Mouse (Mus musculus) heart, postnatal 0 days (tissue): ENCODE results near the gene Alkbh7. TPM values are rescaled to one million over a fixed set of nuclear protein-coding genes. Genes with fewer than 3 reads are reported as not detected.
A peak's percentile ranks its signal among the peaks of the same experiment; 100 is the strongest.

Source experiments
- ATAC-seq: fragments of 200-750 bp; cut with Nextera tagmentation; 2 replicates; pipeline ENCODE4 v1.8.0; 2017; ENCODE audit warnings: low read depth, moderate number of reproducible peaks, moderate library complexity; ENCODE audit not compliant: insufficient read depth
- DNase-seq: peaks from one replicate; pipeline ENCODE4 v3.0.0-alpha.2; 2016; ENCODE audit warnings: low spot score
- H3K27ac ChIP-seq: fragments of 300-500 bp; sonication (generic); 2 replicates; pipeline ENCODE4 v1.5.1; 2014; ENCODE audit warnings: low read depth, mild to moderate bottlenecking
- H3K27me3 ChIP-seq: fragments of 300-500 bp; sonication (generic); 2 replicates; pipeline ENCODE4 v1.6.1; 2014; ENCODE audit warnings: low read length, mixed read lengths; ENCODE audit not compliant: control insufficient read depth, insufficient read depth
- H3K36me3 ChIP-seq: fragments of 300-500 bp; sonication (generic); replicated peaks from 2 replicates; pipeline ENCODE4 v1.6.1; 2014; ENCODE audit warnings: low read length, mixed read lengths; ENCODE audit not compliant: control insufficient read depth, insufficient read depth
- H3K4me1 ChIP-seq: fragments of 300-500 bp; sonication (generic); 2 replicates; pipeline ENCODE4 v1.6.1; 2014; ENCODE audit warnings: antibody characterized with exemption; ENCODE audit not compliant: control insufficient read depth, insufficient read depth
- H3K4me2 ChIP-seq: fragments of 300-500 bp; sonication (generic); 2 replicates; pipeline ENCODE4 v1.6.1; 2014; ENCODE audit warnings: low read depth, mild to moderate bottlenecking, low read length, moderate library complexity
- H3K4me3 ChIP-seq: fragments of 300-500 bp; sonication (generic); 2 replicates; pipeline ENCODE4 v1.5.1; 2014; ENCODE audit warnings: low read depth, low read length
- H3K9ac ChIP-seq: fragments of 300-500 bp; sonication (generic); replicated peaks from 2 replicates; pipeline ENCODE4 v1.6.1; 2014; ENCODE audit warnings: low read depth, low read length, mixed read lengths
- H3K9me3 ChIP-seq: fragments of 300-500 bp; sonication (generic); replicated peaks from 2 replicates; pipeline ENCODE4 v1.6.1; 2016; ENCODE audit warnings: low read length; ENCODE audit not compliant: control insufficient read depth
- CTCF ChIP-seq: IDR thresholded peaks from 2 replicates; pipeline ENCODE4 v1.5.1; 2016; ENCODE audit warnings: antibody characterized with exemption, control low read depth, low read depth
- EP300 ChIP-seq: IDR thresholded peaks from 2 replicates; pipeline ENCODE4 v1.6.1; 2016; ENCODE audit warnings: antibody characterized with exemption, low read depth
- WGBS: fragments of 180-500 bp; shearing (Covaris S2); extraction: QIAGEN DNeasy Blood & Tissue Kit; methylation state at CpG from one replicate; pipeline ENCODE4 v1.1.7; 2014; 5-methylcytosine and 5-hydroxymethylcytosine counted together
- polyA plus RNA-seq: library from polyadenylated mRNA; unstranded; fragments of >200 nt; fragmentation: Nextera tagmentation; extraction: Ambion mirVana; gene quantifications from 2 replicates; pipeline ENCODE4 v1.2.1, GENCODE M21; 2015
- total RNA-seq: library from RNA; depleted of rRNA; stranded (reverse); fragments of >200 nt; gene quantifications from 2 replicates; pipeline ENCODE4 v1.2.3, GENCODE M21; 2014; ENCODE audit warnings: low replicate concordance

Alkbh7 gene
- total and polyA plus RNA-seq, 2 experiments from 2014 or later = 83.8 to 96.2 TPM

DNA sequence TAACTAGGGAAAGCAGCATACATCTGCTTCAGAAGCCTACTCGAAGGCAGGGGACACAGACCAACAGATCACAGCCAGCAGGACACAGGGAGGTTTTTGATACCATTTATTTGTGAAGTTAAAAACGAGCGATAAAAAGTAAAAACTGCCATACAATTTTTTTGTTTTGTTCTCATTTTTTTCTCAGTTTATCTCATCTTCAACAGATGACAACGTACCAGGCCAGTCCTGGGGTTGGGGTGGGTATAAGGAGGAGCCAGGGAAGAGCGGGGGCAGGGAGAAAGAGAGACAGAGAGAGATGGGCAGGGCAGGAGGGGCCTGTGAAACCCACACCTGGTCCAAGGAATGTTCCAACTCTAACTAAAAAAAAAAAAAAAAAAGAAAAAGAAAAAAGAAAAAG lies 23.8 kb downstream of the Alkbh7 start:
- Histone ChIP-seq H3K9ac (no peak overlapping the region), H3K27ac (no peak overlapping the region), H3K4me3 (no peak overlapping the region), H3K4me2 (no peak overlapping the region), H3K9me3 (no peaks in the 10 kb centered on the region), H3K4me1 (no peaks in the 10 kb centered on the region), H3K27me3 (no peaks in the 10 kb centered on the region), H3K36me3 (peaks cover 48% of the 10 kb centered on the region)
- ATAC-seq (no peak), DNase-seq (no peak)
- TF ChIP-seq EP300 (no peak), CTCF (no peak)
- WGBS = 83% methylated on average over 5 of the region's 5 CpGs

- no peaks in the 10 kb centered on the region for H3K9me3 ChIP-seq
- no peak for ATAC-seq
- no peaks in the 10 kb centered on the region for H3K27me3 ChIP-seq
- no peak for DNase-seq
- no peak overlapping the region for H3K4me2 ChIP-seq
- H3K27ac ChIP-seq = no peak overlapping the region
- 88% methylated on average over 4 of the region's 4 CpGs for WGBS
- H3K36me3 ChIP-seq = peaks cover 62% of the 10 kb centered on the region
- no peak for TF ChIP-seq CTCF
- TF ChIP-seq EP300 = no peak
- peaks cover 18% of the 10 kb centered on the region for H3K4me1 ChIP-seq
- H3K4me3 ChIP-seq = no peak overlapping the region
- H3K9ac ChIP-seq = no peak overlapping the region
Measured at GRCm38 (mm10) chr17:57027471-57027870, 30.3 kb downstream of the Alkbh7 start.

DNA sequence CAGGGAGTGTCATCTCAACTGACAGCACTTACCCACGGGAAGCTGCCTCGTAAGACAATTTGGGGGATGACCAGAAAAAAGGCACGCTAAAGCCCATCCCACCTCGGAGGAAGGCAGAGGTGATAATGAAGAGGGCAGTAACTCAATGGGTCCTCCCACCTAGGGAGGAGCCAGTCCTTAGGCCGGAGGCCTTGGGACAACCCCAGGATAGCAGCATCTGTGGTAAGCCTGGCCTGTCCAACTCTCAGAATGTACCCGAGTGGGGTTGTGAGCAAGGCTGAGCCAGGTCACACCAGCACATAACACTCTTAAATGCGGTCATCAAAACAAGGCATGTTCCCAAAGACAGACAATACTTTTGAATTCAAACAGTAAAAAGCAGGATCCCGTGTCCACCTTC lies 32.6 kb downstream of the Alkbh7 start:
- peak overlapping the region; percentile 100; the same call in 1 of the 2 replicates for H3K9ac ChIP-seq
- DNase-seq (peak; percentile 16), ATAC-seq (no peak)
- H3K36me3 ChIP-seq = peaks cover 40% of the 10 kb centered on the region
- H3K4me2 ChIP-seq = peak overlapping the region; percentile 94
- WGBS = 23% methylated on average over 8 of the region's 8 CpGs
- H3K27me3 ChIP-seq = no peaks in the 10 kb centered on the region
- no peak overlapping the region; the same call in 1 of the 2 replicates for H3K27ac ChIP-seq
- H3K4me3 ChIP-seq = peak overlapping the region; percentile 86
- no peaks in the 10 kb centered on the region for H3K9me3 ChIP-seq
- no peak for TF ChIP-seq CTCF
- TF ChIP-seq EP300 = no peak
- peaks cover 19% of the 10 kb centered on the region for H3K4me1 ChIP-seq

DNA sequence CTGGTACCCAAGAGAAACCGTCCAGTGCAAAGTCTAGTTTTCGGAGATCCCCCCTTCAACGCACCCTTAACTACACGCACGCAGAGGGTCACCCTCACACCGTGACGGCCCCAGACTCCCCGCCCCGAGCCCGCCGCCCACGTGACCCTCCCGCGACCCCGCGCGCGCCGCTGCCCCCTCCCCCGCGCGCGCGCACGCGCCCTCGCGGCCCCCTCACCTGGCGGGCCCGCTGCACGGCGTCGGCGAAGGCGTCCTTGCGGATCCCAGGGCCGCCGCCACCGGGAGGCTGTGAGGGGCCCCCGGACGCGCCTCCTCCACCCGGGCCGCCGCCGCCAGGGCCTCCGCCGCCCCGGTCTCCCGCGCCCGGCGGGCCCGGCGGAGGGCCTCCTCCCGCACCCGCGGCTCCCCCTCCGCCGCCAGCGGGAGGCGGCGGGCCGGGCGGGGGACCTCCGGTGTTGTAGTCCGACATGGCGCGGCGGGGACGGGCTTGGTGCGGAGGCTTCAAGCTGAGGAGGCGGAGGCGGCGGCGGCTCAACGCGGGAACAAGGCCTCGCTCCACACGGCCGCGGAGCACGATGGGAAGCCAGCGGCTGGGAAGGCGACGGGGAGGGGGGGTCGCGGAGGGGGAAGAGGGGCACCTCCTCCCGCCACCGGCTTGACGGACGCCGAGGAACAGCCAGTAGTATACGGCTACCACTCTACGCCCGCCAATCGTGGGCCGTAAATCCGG lies 34.0 kb downstream of the Alkbh7 start, which contains the start of gene Khsrp:
TSS of gene Khsrp (minus strand) at position 592 of the 730 bp plus-strand sequence.
- no peaks in the 10 kb centered on the region for H3K27me3 ChIP-seq
- ATAC-seq (no peak), DNase-seq (peak; percentile 12)
- H3K27ac ChIP-seq = peak within 1 kb of the TSS; percentile 94
- peak within 1 kb of the TSS; percentile 100 for H3K9ac ChIP-seq
- H3K36me3 ChIP-seq = peaks cover 26% of the 10 kb centered on the region
- H3K9me3 ChIP-seq = no peaks in the 10 kb centered on the region
- peak within 1 kb of the TSS; percentile 86 for H3K4me3 ChIP-seq
- WGBS = under 1% methylated on average over 68 of the region's 99 CpGs
- peaks cover 19% of the 10 kb centered on the region for H3K4me1 ChIP-seq
- H3K4me2 ChIP-seq = peak within 1 kb of the TSS; percentile 94
- TF ChIP-seq EP300 (no peak), CTCF (no peak)

GRCm38 (mm10) chr17:57031661-57032420 lies 34.7 kb downstream of the Alkbh7 start:
- under 1% methylated on average over 38 of the region's 38 CpGs for WGBS
- Histone ChIP-seq H3K4me1 (peaks cover 19% of the 10 kb centered on the region), H3K9me3 (no peaks in the 10 kb centered on the region), H3K36me3 (peaks cover 19% of the 10 kb centered on the region), H3K27ac (peak overlapping the region; percentile 89), H3K4me3 (peak overlapping the region; percentile 36), H3K4me2 (peak overlapping the region; percentile 62), H3K9ac (peak overlapping the region; percentile 40; the same call in 1 of the 2 replicates), H3K27me3 (no peaks in the 10 kb centered on the region)
- ATAC-seq (peak; percentile 95), DNase-seq (peak; percentile 100)
- TF ChIP-seq EP300 (no peak), CTCF (no peak)
